Mouse (Mus musculus): Measurements from ENCODE around the gene Nupl2. TPM values are rescaled to one million over a fixed set of nuclear protein-coding genes. Genes with fewer than 3 reads are reported as not detected.

Gene Nupl2
- polyA plus RNA-seq (2015; fragmentation: Nextera tagmentation; extraction: Ambion mirVana): 11.5 and 12.5 TPM in 2 replicates

DNA sequence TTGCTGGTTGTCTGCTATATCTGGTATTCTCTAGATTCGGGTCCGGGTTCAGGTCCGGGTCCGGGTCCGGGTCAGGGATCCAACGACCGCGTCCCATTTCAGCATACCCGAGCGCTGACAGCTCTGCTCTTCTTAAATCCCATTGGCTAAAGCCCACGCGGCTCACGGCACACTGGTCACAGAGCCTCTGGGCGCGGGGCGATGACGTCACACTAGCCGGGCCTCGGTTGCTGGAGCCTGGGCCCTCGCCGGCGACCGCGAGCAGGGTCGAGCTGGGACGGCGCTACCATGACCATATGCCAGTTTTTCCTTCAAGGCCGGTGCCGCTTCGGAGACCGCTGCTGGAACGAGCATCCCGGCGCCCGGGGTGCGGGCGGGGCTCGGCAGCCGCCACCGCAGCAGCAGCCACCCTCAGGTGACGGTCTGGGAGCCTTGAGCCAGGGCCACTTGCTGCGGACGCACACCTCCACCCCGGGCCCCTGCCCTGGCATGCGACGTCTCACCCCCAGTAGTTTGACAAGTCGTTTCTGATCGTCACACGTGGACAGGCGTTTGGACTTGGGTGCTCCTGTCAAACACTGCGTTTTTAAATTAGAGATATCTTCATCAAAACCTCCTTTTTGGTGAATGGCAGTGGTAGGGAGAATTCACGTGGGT, at the start of gene Nupl2:
Gene Nupl2, plus strand, starts transcription at position 175 of the 657 bp plus-strand sequence.
- ATAC-seq (ENCODE audit: insufficient number of reproducible peaks, low FRiP score, low TSS enrichment, low read depth): peak; percentile 93
- no peaks in the 10 kb centered on the region for H3K9me3 ChIP-seq
- 1% methylated on average over 52 of the region's 52 CpGs for WGBS

DNA sequence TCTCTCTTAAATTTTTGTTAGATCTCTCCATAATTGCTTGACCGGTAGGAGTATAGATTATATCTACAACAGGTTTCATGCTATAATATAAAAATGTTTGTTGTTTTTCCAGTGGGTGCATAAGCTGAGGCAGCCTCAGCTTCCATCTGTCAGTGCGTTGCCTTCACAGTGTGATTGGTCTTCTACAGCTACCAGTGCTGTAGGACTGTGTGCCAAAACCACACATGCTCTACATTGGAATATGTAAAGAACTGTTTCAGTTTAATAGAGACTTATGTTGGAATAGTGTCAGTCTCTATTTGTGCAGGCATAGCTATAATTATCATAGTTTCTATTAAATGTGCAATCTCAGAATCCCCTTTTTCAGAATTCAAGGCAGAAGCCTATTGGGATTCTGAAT, 42.5 kb upstream of the Nupl2 start:
- Histone ChIP-seq H3K27ac (no peak overlapping the region), H3K36me3 (peaks cover 5% of the 10 kb centered on the region), H3K4me3 (no peak overlapping the region), H3K4me1 (no peaks in the 10 kb centered on the region), H3K9ac (no peak overlapping the region), H3K27me3 (no peaks in the 10 kb centered on the region), H3K9me3 (no peaks in the 10 kb centered on the region), H3K4me2 (no peak overlapping the region)
- 93% methylated on average over 2 of the region's 2 CpGs for WGBS
- ATAC-seq (ENCODE audit: insufficient number of reproducible peaks, low FRiP score, low TSS enrichment, low read depth): no peak

More for the DNA sequence above, at the start of gene Nupl2:
- peak within 1 kb of the TSS; percentile 78; the same call in 1 of the 2 replicates for H3K27ac ChIP-seq
- peaks cover 12% of the 10 kb centered on the region for H3K36me3 ChIP-seq
- peak within 1 kb of the TSS; percentile 92 for H3K9ac ChIP-seq
- peak within 1 kb of the TSS; percentile 64 for H3K4me2 ChIP-seq
- H3K4me1 ChIP-seq: 0 out of 2 replicates have a peak, but pooled peaks cover 3% of the 10 kb centered on the region
- H3K4me3 ChIP-seq: peak within 1 kb of the TSS; percentile 93
- H3K27me3 ChIP-seq: no peaks in the 10 kb centered on the region

DNA sequence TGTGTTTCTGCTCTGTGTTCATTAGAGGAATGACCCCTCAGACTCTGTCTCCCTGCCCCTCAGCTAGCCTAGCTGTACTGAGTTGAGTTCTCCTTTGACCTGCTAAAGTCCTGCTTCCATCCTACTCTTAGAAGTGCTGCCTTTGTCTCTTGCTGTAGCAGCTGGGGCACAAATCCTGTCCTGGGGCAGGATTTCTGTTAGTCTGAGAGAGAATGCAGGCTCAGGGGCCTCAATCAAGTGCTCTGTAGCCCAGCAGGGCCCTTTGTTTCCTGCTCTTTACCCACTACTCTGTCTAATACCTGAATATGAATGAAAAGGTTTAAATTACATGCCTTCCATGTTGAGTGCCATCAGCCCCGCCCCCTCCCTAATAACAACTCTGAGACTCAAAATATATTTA, 40.6 kb upstream of the Nupl2 start:
- no peaks in the 10 kb centered on the region for H3K4me1 ChIP-seq
- H3K4me3 ChIP-seq: no peak overlapping the region
- no peak for ATAC-seq (ENCODE audit: insufficient number of reproducible peaks, low FRiP score, low TSS enrichment, low read depth)
- H3K36me3 ChIP-seq: peaks cover 3% of the 10 kb centered on the region; the same call in 1 of the 2 replicates
- H3K27ac ChIP-seq: no peak overlapping the region
- no peak overlapping the region for H3K4me2 ChIP-seq
- H3K27me3 ChIP-seq: no peaks in the 10 kb centered on the region
- no peaks in the 10 kb centered on the region for H3K9me3 ChIP-seq
- WGBS: 61% methylated on average over 1 of the region's 1 CpGs
- H3K9ac ChIP-seq: no peak overlapping the region

DNA sequence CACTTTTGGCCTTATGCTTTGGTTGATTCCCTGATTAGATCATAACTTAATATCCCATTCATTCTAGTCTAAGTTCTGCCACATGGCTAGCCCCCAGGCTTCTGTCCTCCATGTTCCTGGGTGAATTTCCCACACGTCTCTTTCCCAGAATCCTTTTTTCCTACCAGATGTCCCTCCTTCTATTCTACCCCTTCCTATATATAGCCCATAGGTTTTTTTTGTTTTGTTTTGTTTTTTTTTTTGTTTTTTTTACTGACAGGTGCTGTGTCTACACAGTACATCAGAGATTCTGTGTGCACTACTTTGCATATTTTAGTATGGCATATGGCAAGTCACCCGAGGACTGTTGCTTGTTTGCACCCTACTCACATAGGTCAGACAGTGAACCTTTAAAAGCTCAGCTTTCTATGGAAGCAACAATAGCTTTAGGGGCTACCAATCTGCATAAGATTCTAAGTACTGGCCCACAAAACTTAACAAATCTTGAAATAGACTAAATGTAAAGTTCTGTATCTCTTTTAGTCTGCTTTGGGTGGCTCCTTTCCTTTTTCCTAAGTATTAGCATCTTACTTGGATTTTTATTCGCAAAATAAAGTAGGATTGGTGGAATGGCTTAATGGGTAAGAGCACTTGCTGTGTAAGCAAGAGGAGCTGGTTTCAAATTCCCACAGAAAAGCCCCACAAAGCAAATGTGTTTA, 40.0 kb upstream of the Nupl2 start:
- Histone ChIP-seq H3K36me3 (0 out of 2 replicates have a peak, but pooled peaks cover 3% of the 10 kb centered on the region), H3K27ac (no peak overlapping the region), H3K4me1 (no peaks in the 10 kb centered on the region), H3K9ac (no peak overlapping the region), H3K9me3 (no peaks in the 10 kb centered on the region), H3K4me2 (no peak overlapping the region), H3K4me3 (no peak overlapping the region), H3K27me3 (no peaks in the 10 kb centered on the region)
- ATAC-seq (ENCODE audit: insufficient number of reproducible peaks, low FRiP score, low TSS enrichment, low read depth): no peak
- 81% methylated on average over 3 of the region's 3 CpGs for WGBS

DNA sequence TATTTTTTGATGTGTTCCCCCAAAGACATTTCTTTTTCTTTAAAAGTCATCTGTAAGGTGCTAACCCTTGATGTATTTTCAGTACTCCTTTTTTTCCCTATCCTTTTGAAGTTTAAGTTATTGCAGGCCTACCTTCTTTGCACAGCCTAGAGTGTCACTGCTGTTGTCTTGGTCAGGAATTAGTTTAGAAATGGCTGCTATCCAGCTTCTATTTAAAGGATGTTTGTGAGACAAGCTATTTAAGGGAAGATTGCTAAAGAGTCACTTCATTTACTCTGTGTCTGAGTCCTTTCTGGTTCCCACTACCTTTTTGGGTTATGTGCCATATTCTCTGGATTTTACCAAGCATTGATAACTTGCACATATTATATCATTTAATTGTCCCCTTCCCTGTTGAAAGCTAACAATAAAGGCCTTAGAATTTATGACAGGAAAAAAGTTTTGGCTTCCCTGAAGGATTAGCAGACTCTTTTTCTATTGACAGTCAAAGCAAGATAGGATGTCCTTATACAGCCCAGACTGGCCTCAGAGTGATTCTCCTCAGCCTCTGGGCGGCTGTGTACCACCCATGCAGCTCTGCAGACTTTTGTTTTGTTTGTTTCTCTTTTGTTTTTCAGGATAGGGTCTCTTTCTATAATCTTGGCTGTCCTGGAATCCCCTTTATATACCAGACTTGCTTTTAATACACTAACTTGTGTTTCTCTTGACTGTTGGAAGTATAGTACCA, 38.7 kb upstream of the Nupl2 start:
- Histone ChIP-seq H3K36me3 (peaks cover 3% of the 10 kb centered on the region; the same call in 1 of the 2 replicates), H3K27me3 (no peaks in the 10 kb centered on the region), H3K4me2 (no peak overlapping the region), H3K27ac (no peak overlapping the region), H3K4me3 (no peak overlapping the region), H3K4me1 (no peaks in the 10 kb centered on the region), H3K9me3 (no peaks in the 10 kb centered on the region), H3K9ac (no peak overlapping the region)
- ATAC-seq (ENCODE audit: insufficient number of reproducible peaks, low FRiP score, low TSS enrichment, low read depth): no peak
- WGBS: 82% methylated on average over 1 of the region's 1 CpGs

DNA sequence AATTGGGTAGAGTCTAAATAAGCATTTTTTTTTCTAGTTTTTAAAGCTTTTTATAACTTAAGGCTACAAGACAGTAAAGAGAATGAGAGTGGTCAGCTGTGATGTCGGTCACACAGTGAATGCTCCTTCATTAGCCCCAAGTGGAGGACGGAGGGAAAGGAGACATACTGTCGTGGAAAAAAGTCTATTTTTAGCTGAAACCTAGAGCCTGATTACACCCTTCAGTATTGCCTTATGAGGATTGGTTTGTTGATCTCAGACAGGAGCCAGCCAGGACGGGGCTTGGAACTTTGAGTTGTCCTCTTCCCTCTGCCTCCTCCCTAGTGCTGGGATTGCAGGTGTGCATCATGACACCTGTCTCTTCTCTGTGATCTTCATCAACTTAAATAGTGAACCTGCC, 37.8 kb upstream of the Nupl2 start:
- 78% methylated on average over 4 of the region's 4 CpGs for WGBS
- H3K4me3 ChIP-seq: no peak overlapping the region
- H3K9ac ChIP-seq: no peak overlapping the region
- no peak for ATAC-seq (ENCODE audit: insufficient number of reproducible peaks, low FRiP score, low TSS enrichment, low read depth)
- peaks cover 3% of the 10 kb centered on the region; the same call in 1 of the 2 replicates for H3K36me3 ChIP-seq
- H3K27ac ChIP-seq: no peak overlapping the region
- H3K4me1 ChIP-seq: no peaks in the 10 kb centered on the region
- no peaks in the 10 kb centered on the region for H3K9me3 ChIP-seq
- H3K4me2 ChIP-seq: no peak overlapping the region
- no peaks in the 10 kb centered on the region for H3K27me3 ChIP-seq

DNA sequence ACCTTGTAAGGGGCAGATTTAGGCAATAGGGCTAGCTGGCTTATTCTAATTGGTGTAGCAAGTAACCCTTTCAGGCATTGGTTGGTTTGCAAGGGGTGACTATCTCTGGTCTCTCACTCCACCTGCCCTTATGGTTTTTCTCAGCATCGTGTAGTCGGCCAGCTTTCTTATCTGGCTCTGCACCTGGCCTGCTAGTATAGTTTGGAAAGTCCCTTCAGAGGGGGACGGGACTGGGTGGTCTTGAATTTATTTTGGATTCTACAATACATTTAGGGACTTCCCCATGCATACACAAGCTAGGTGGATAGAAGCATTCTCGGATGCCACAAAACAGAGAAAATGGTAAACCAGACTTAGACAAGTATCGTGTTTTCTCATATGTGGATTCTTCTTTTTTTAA, 17.8 kb upstream of the Nupl2 start:
- Histone ChIP-seq H3K36me3 (peaks cover 61% of the 10 kb centered on the region), H3K9me3 (no peaks in the 10 kb centered on the region), H3K4me3 (no peak overlapping the region), H3K9ac (no peak overlapping the region), H3K27me3 (no peaks in the 10 kb centered on the region), H3K4me2 (no peak overlapping the region), H3K4me1 (no peaks in the 10 kb centered on the region), H3K27ac (no peak overlapping the region)
- ATAC-seq (ENCODE audit: insufficient number of reproducible peaks, low FRiP score, low TSS enrichment, low read depth): no peak
- 90% methylated on average over 5 of the region's 5 CpGs for WGBS

DNA sequence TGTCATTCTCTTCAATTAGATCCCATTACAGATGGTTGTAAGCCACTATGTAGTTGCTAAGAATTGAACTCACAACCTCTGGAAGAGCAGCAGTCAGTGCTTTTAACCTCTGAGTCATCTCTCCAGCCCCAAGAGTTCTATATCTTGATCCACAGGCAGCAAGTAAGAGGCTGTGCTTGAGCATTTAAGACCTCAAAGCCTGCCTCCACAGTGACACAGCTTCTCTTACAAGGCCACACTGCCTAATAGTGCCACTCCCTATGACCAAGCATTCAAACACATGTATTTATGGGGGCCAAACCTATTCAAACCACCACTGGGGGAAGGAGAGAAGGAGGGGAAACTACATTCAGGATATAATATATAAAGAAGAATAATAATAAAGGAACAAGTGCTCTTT, 12.6 kb upstream of the Nupl2 start:
- no peak for ATAC-seq (ENCODE audit: insufficient number of reproducible peaks, low FRiP score, low TSS enrichment, low read depth)
- Histone ChIP-seq H3K27ac (no peak overlapping the region), H3K36me3 (peaks cover 37% of the 10 kb centered on the region)

DNA sequence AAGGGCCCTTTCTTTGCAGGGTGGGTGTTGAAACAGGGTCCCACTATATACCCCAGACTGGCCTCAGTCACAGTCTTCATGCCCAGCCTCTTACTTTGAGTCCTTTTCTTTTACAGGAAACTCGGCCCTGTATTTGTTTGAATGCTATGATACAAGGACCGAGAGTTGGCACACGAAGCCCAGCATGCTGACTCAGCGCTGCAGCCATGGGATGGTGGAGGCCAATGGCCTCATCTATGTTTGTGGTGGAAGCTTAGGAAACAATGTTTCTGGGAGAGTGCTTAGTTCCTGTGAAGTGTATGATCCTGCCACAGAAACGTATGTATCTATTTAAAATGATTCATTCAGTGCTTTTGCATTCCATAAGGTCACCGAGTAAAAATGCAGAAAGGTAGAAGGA, 8.0 kb upstream of the Nupl2 start:
- Histone ChIP-seq H3K4me3 (no peak overlapping the region), H3K36me3 (peaks cover 28% of the 10 kb centered on the region), H3K4me1 (no peaks in the 10 kb centered on the region), H3K9me3 (no peaks in the 10 kb centered on the region), H3K27ac (no peak overlapping the region), H3K4me2 (no peak overlapping the region), H3K9ac (no peak overlapping the region), H3K27me3 (no peaks in the 10 kb centered on the region)
- 88% methylated on average over 6 of the region's 6 CpGs for WGBS
- ATAC-seq (ENCODE audit: insufficient number of reproducible peaks, low FRiP score, low TSS enrichment, low read depth): no peak

More for the DNA sequence above, 12.6 kb upstream of the Nupl2 start:
- Histone ChIP-seq H3K9ac (no peak overlapping the region), H3K4me3 (no peak overlapping the region), H3K27me3 (no peaks in the 10 kb centered on the region), H3K4me1 (no peaks in the 10 kb centered on the region), H3K4me2 (no peak overlapping the region), H3K9me3 (no peaks in the 10 kb centered on the region)

DNA sequence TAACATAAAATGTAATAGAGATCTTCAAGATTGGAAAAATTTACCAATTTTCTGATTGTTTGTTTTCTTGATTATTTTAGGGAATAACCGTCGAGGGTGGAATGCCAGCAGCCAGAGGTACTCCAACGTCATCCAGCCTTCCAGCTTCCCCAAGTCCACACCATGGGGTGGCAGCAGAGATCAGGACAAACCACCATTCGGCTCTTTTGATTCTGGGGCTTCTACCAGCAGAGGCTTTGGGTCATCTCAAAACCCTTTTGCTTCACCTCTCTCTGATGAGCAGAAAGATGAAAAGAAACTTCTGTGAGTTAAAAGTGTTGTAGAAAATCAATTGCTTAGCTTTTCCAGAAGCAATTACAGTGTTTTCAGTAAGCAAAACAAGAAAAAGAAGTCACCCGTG, 2.5 kb downstream of the Nupl2 start:
- no peak overlapping the region for H3K9ac ChIP-seq
- H3K4me3 ChIP-seq: no peak overlapping the region
- H3K27ac ChIP-seq: no peak overlapping the region
- no peak for ATAC-seq (ENCODE audit: insufficient number of reproducible peaks, low FRiP score, low TSS enrichment, low read depth)
- H3K36me3 ChIP-seq: peaks cover 19% of the 10 kb centered on the region
- H3K9me3 ChIP-seq: no peaks in the 10 kb centered on the region
- 50% methylated on average over 5 of the region's 5 CpGs for WGBS
- H3K4me1 ChIP-seq: 0 out of 2 replicates have a peak, but pooled peaks cover 3% of the 10 kb centered on the region
- no peak overlapping the region for H3K4me2 ChIP-seq
- no peaks in the 10 kb centered on the region for H3K27me3 ChIP-seq

DNA sequence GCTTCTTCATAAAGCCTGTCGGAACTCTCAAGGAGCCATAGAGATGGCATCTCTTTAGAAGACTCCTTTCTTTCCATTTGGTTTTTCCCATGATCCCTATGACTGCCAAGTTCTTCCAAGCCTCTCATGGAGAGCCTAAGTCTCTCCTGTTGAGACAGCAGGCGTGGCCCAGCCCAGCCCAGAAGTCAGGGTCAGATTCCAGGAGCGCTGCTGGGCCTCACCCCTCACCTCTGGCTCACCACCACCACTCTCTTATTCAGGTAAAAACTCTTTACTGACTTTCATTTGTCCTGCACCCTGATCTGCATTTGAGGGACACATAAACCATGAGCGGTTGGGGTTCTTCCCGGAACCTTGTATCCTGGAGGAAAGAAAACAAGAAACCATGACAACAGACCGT, 5.1 kb downstream of the Nupl2 start:
- H3K36me3 ChIP-seq: peaks cover 29% of the 10 kb centered on the region

DNA sequence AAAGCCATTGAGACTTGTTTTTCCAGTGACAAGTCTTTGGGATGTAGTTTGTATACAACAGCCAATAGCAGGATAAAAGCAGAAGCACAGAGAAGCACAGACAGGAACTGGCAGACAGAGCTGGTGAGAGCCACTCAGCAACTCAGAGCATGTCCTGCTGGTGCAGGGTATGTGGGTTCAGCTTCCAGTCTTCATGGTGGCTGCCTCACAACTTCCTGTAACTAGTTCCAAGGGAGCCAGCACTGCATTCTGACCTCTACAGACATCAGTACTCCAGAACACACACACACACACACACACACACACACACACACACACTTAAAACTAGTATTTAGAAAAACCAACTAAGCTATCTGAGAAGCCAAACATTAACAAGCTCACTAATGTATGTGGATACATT, 7.3 kb downstream of the Nupl2 start:
- ATAC-seq (ENCODE audit: insufficient number of reproducible peaks, low FRiP score, low TSS enrichment, low read depth): no peak
- Histone ChIP-seq H3K4me1 (no peaks in the 10 kb centered on the region), H3K4me2 (no peak overlapping the region), H3K4me3 (no peak overlapping the region), H3K9ac (no peak overlapping the region), H3K36me3 (peaks cover 35% of the 10 kb centered on the region), H3K9me3 (no peaks in the 10 kb centered on the region), H3K27ac (no peak overlapping the region), H3K27me3 (no peaks in the 10 kb centered on the region)

More for the DNA sequence above, 5.1 kb downstream of the Nupl2 start:
- Histone ChIP-seq H3K27me3 (no peaks in the 10 kb centered on the region), H3K4me3 (no peak overlapping the region), H3K27ac (no peak overlapping the region), H3K4me2 (no peak overlapping the region), H3K9ac (no peak overlapping the region), H3K9me3 (no peaks in the 10 kb centered on the region), H3K4me1 (0 out of 2 replicates have a peak, but pooled peaks cover 3% of the 10 kb centered on the region)
- WGBS: 91% methylated on average over 6 of the region's 6 CpGs
- ATAC-seq (ENCODE audit: insufficient number of reproducible peaks, low FRiP score, low TSS enrichment, low read depth): no peak
